Mouse (Mus musculus) left cerebral cortex, adult 2 months (tissue): Measurements from ENCODE around the gene Trpc3. TPM values are rescaled to one million over a fixed set of nuclear protein-coding genes. Genes with fewer than 3 reads are reported as not detected.
"Not testable (repeated sequence)": the region's sequence is repeated elsewhere in the genome, so short reads cannot be mapped to it uniquely, and the experiment has no call there.

Experiments
- DNase-seq, 2 experiments: peaks; one replicate each; pipeline ENCODE4 v3.0.0; 2021 to 2022; ENCODE audit warnings: low spot score in 2 of 2, mixed read lengths in 1 of 2; ENCODE audit errors: extremely low spot score in 1 of 2
- H3K27ac ChIP-seq: fragments of 200-600 bp; 2 replicates; pipeline ENCODE4 v1.8.1; 2022
- H3K4me3 ChIP-seq: fragments of 200-600 bp; 2 replicates; pipeline ENCODE4 v1.8.1; 2022
- CTCF ChIP-seq: fragments of 200-600 bp; IDR thresholded peaks from 2 replicates; pipeline ENCODE4 v1.8.1; 2022; ENCODE audit warnings: antibody characterized with exemption, mild to moderate bottlenecking, moderate library complexity
- intact Hi-C: fragments of 180-260 bp; cut with DNase I; formaldehyde crosslinking; loops from one replicate; pipeline ENCODE4 v1.15.1; 2025
- long read RNA-seq, 2 experiments: library from polyadenylated mRNA; stranded (forward); transcript quantifications; one replicate each; pipeline ENCODE4 v2.0.0; 2021; ENCODE audit warnings: borderline mapping rate in 2 of 2
- total RNA-seq, 2 experiments: library from RNA; stranded (reverse); gene quantifications; 2 replicates each; pipeline ENCODE4 v1.2.3; 2021

Gene Trpc3
- 10 to 100 TPM; 18.3 to 19.3 TPM for total RNA-seq
- long read RNA-seq, experiment 1, transcript Trpc3-201 (12 exons, 3,694 nt), result major isoform, 14 of 20 reads
- long read RNA-seq, experiment 1, partial matches to known transcripts, result 4 of 20 reads
- long read RNA-seq, experiment 1, other reads (novel, unspliced or antisense), result 2 of 20 reads
- long read RNA-seq, experiment 2, transcript Trpc3-201 (12 exons, 3,694 nt), result major isoform, 12 of 16 reads
- long read RNA-seq, experiment 2, partial matches to known transcripts, result 2 of 16 reads
- long read RNA-seq, experiment 2, other reads (novel, unspliced or antisense), result 2 of 16 reads

- H3K4me3 ChIP-seq, result peak within 1 kb of the TSS; percentile 50
- peak; percentile 40 for TF ChIP-seq CTCF
- DNase-seq, result peak; percentile 37 to 42
- peak within 1 kb of the TSS; percentile 55 for H3K27ac ChIP-seq
- intact Hi-C loops, result loop anchor here (5.0 kb wide), 1 partner anchor 143 kb away; no protein-coding TSS in a partner anchor
Measured at GRCm38 (mm10) chr3:36689392-36690291, at the start of gene Trpc3. TSS of gene Trpc3 (minus strand) at chr3:36690167.

- H3K27ac ChIP-seq, result no peak overlapping the region; the same call in 1 of the 2 replicates
- intact Hi-C loops, result loop anchor here (10.0 kb wide), 1 partner anchor 203 kb away; no protein-coding TSS in a partner anchor
- no peak overlapping the region for H3K4me3 ChIP-seq
- TF ChIP-seq CTCF, result no peak
- DNase-seq, result no peak
Measured at GRCm38 (mm10) chr3:36738071-36738470, 48.1 kb upstream of the Trpc3 start.

GRCm38 (mm10) chr3:36733075-36733474 is 43.1 kb upstream of the Trpc3 start:
- intact Hi-C loops, result loop anchor here (5.0 to 10.0 kb wide), 2 partner anchors 91 to 198 kb away; no protein-coding TSS in a partner anchor
- TF ChIP-seq CTCF, result no peak
- Histone ChIP-seq H3K4me3 (no peak overlapping the region), H3K27ac (no peak overlapping the region)
- no peak for DNase-seq

GRCm38 (mm10) chr3:36726545-36726944 is 36.6 kb upstream of the Trpc3 start:
- H3K4me3 ChIP-seq, result no peak overlapping the region
- DNase-seq, result no peak
- H3K27ac ChIP-seq, result no peak overlapping the region
- intact Hi-C loops, result no loop called here
- TF ChIP-seq CTCF, result no peak

GRCm38 (mm10) chr3:36721850-36722249 is 31.9 kb upstream of the Trpc3 start:
- TF ChIP-seq CTCF, result no peak
- DNase-seq, result no peak
- Histone ChIP-seq H3K27ac (no peak overlapping the region), H3K4me3 (no peak overlapping the region)
- intact Hi-C loops, result no loop called here

GRCm38 (mm10) chr3:36709521-36709920 is 19.6 kb upstream of the Trpc3 start:
- no peak for TF ChIP-seq CTCF
- H3K4me3 ChIP-seq, result no peak overlapping the region

GRCm38 (mm10) chr3:36690292-36690650 is 304 bp upstream of the Trpc3 start:
- H3K4me3 ChIP-seq, result peak overlapping the region; percentile 50
- no peak for TF ChIP-seq CTCF
- no peak for DNase-seq
- intact Hi-C loops, result no loop called here
- H3K27ac ChIP-seq, result no peak overlapping the region; the same call in 1 of the 2 replicates

More at GRCm38 (mm10) chr3:36709521-36709920, 19.6 kb upstream of the Trpc3 start:
- H3K27ac ChIP-seq, result no peak overlapping the region
- intact Hi-C loops, result no loop called here
- no peak for DNase-seq

GRCm38 (mm10) chr3:36688874-36689273 is 1.1 kb downstream of the Trpc3 start:
- H3K4me3 ChIP-seq, result peak overlapping the region; percentile 50
- DNase-seq, result peak; percentile 51 to 67
- peak overlapping the region; percentile 55; the same call in 1 of the 2 replicates for H3K27ac ChIP-seq
- TF ChIP-seq CTCF, result peak; percentile 69
- intact Hi-C loops, result loop anchor here (5.0 kb wide), 1 partner anchor 143 kb away; no protein-coding TSS in a partner anchor

- H3K27ac ChIP-seq, result no peak overlapping the region
- H3K4me3 ChIP-seq, result no peak overlapping the region
- DNase-seq, result no peak
- intact Hi-C loops, result no loop called here
- no peak for TF ChIP-seq CTCF
Measured at GRCm38 (mm10) chr3:36675822-36676221, 14.1 kb downstream of the Trpc3 start.

- no peak for DNase-seq
- TF ChIP-seq CTCF, result no peak
- no peak overlapping the region for H3K27ac ChIP-seq
- H3K4me3 ChIP-seq, result no peak overlapping the region
- intact Hi-C loops, result no loop called here
Measured at GRCm38 (mm10) chr3:36667814-36668213, 22.2 kb downstream of the Trpc3 start.

GRCm38 (mm10) chr3:36645245-36645559 is 44.8 kb downstream of the Trpc3 start:
- H3K4me3 ChIP-seq, intact Hi-C loops, H3K27ac ChIP-seq, DNase-seq: not testable (repeated sequence)
